Mouse (Mus musculus) urinary bladder, postnatal 4 days (tissue): ENCODE results near the gene Hist1h2ao.
"Not testable (repeated sequence)": the region's sequence is repeated elsewhere in the genome, so short reads cannot be mapped to it uniquely, and the experiment has no call there.

Source experiments
- DNase-seq, 2 experiments: peaks; one replicate each; pipeline ENCODE4 v3.0.0; 2021 to 2022; ENCODE audit warnings: low spot score in 2 of 2

Hist1h2ao gene

DNA sequence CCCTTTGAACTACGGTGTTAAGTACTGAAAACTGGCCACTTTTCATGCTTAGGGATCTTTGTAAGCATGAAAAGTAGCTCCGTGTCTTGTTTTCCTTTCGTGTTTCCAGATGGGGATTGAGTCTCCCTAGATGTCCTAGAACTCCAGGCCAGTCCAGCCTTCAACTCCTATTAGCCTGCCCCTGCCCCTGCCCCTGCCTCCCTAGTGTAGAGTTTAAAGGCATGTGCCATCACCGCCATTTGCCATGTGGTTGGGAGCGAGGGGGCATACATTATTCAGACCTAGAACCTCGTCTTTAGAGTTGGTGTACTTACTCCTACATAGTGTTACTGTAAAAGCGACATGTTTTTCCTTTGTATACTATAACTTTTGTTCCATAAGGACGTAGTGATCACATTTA, 809 bp downstream of the Hist1h2ao start:
- DNase-seq, result not testable (repeated sequence)

DNA sequence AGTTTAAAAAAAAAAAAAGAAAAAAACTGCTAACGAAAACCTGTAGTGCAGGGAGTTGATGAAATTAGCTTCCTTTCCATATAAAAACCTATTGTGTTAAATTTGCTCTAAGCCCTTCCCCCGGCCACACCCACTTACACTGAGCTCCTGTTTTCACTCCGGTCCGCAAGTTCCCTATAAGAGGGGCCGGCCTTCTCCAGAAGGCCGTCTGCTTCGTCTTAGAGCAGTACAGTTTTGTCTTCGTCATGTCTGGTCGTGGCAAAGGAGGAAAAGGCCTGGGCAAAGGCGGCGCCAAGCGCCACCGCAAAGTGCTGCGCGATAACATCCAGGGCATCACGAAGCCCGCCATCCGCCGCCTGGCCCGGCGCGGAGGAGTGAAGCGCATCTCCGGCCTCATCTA, 1.3 kb downstream of the Hist1h2ao start, which contains the start of gene Hist1h4m:
Gene Hist1h4m, plus strand, starts transcription at position 208 of the 400 bp plus-strand sequence.
- not testable (repeated sequence) for DNase-seq

DNA sequence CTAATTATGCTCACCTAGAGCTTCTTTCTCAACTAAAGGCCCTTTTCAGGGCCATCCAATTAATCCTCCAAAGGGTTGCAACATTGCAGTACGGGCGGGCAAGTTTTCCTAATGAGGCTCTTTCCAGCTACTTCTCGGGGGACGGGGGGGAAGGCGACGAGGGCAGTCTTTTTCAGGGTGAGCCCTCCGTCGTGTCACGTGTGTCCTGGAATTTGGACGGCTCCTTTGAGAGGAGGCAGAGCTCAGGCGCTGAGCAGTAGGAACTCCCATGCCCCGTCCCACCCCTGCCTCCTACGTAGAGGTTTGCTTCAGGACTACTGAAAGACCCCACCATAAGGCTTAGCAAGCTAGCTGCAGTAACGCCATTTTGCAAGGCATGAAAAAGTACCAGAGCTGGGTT, 1.8 kb downstream of the Hist1h2ao start:
- DNase-seq, result not testable (repeated sequence)

DNA sequence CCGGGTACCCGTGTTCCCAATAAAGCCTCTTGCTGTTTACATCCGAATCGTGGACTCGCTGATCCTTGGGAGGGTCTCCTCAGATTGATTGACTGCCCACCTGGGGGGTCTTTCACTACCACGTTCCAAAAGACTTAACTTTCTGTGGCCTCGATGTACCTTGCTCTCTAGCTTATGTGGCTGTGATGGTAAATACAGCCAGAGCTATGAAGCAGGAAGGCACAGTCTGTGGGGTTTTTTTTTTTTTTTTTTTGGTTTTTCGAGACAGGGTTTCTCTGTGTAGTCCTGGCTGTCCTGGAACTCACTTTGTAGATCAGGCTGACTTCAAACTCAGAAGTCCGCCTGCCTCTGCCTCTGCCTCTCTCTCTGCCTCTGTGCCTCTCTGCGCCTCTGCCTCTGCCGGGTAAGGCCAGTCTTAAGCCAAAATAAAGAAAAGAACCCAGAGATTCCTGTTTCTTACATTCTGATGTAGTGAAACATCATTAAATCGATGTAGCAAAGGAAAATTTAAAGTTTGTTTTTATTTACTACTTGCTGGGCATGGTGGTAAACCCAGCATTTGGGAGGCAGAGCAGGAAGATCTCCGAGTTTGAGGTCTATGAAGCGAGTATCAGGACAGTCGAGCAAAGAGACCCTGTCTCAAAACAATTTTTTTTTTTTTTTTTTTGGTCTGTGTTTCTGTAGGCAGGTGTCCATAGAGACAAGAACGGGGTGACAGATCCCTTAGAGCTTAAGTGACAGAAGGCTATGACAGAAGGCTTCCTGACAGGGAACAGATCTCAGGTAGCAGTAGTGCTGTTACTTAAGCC, 10.0 kb downstream of the Hist1h2ao start:
- DNase-seq, result not testable (repeated sequence)

DNA sequence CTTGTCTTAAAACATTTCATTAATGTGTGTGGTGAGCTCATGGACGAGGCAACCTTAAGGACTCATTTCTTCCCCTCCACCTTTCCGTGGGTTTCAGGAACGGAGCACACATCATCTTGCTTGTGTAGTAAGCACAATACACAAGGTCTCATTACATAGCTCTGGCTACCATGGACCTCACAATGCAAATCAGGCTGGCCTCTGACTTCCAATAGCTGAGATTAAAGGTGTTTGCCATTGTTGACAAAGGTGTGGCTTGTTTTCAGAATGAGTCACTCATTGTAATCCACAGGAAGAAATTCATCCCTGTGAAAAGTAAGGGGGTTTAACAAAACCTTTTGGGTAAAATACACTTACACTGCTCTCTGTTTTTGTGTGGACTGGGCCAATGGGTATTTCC, 18.2 kb downstream of the Hist1h2ao start:
- no peak for DNase-seq

DNA sequence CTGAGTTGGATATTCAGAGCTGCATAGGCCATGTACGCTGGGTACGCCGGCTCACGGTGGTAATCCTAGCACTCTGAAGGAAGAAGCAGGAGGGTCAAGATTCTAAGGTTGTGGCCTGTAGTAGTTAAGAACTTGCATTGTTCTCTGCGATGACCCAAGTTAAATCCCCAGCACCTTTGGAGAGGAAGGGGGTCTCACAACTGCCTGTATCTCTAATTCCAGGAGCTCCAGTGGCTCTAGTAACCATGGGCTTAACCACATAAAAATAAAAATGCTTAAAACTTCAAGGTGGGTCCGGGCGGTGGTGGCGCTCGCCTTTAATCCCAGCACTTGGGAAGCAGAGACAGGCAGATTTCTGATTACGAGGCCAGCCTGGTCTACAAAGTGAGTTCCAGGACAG, 20.1 kb downstream of the Hist1h2ao start:
- DNase-seq, result no peak

DNA sequence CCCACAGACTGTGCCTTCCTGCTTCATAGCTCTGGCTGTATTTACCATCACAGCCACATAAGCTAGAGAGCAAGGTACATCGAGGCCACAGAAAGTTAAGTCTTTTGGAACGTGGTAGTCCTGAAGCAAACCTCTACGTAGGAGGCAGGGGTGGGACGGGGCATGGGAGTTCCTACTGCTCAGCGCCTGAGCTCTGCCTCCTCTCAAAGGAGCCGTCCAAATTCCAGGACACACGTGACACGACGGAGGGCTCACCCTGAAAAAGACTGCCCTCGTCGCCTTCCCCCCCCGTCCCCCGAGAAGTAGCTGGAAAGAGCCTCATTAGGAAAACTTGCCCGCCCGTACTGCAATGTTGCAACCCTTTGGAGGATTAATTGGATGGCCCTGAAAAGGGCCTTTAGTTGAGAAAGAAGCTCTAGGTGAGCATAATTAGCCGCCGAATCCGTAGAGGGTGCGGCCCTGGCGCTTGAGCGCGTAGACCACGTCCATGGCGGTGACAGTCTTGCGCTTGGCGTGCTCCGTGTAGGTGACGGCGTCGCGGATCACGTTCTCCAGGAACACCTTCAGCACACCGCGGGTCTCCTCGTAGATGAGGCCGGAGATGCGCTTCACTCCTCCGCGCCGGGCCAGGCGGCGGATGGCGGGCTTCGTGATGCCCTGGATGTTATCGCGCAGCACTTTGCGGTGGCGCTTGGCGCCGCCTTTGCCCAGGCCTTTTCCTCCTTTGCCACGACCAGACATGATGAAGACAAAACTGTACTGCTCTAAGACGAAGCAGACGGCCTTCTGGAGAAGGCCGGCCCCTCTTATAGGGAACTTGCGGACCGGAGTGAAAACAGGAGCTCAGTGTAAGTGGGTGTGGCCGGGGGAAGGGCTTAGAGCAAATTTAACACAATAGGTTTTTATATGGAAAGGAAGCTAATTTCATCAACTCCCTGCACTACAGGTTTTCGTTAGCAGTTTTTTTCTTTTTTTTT, 21.4 kb downstream of the Hist1h2ao start, which contains the start of gene Hist1h4n:
Gene Hist1h4n, minus strand, starts transcription at position 779 of the 977 bp plus-strand sequence.
- not testable (repeated sequence) for DNase-seq

DNA sequence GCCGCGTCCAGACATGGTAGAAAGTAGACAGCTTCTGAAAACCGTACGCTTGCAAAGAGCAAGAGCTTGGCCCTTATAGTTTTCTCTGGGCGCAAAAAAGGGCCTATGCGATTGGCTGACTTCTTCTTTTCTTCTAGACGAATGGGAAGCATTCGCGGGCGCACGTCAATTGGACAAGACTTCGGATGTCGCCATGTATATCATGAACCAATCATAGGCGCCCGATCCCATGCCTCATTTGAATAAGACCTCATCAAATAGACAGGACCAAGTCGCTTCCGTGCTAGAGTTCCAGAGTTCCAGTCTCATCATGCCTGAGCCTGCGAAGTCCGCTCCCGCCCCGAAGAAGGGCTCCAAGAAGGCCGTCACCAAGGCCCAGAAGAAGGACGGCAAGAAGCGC, 23.2 kb downstream of the Hist1h2ao start, which contains the start of the genes Hist1h2ap and Hist1h2br:
Gene Hist1h2ap, minus strand, starts transcription at position 47 of the 400 bp plus-strand sequence.
Gene Hist1h2br, plus strand, starts transcription at position 283 of the 400 bp plus-strand sequence.
- not testable (repeated sequence) for DNase-seq

DNA sequence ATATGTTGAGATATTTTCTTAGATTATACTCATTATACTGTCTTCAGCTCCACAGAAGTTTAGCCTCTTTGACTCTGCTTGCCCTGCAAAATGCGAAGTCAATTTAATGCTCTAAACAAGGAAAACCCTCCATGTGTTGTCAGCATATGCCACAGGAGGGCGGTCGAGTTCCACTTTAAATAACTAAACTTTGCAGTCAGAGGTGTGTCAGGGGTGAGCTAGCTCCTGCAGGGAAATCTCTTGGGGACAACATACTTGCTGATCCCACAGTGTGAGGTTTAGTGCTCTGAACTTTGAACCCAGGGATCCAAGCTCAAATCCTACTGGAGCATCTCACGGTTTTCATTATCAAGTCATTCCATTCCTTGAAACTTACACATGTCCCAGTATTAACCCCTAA, 30.2 kb downstream of the Hist1h2ao start:
- DNase-seq, result not testable (repeated sequence)

DNA sequence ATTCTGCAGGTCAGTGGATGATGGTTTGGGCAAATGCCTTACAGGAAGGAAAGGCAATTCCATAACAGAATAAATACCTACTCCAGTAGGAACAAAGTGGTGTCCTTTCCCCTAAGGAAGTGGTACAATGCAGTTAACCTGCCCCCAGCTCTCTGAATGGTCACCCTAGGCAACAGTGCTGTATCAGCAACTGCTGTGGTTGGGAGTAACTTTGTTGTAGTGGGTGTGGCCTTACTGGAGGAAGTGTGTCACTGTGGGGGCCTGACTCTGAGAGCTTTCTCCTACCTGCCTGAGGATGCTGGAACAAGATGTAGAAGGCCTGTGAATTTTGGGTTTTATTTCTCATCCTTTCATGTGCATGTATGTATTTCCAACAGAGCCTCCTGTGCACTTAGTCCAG, 36.1 kb downstream of the Hist1h2ao start:
- not testable (repeated sequence) for DNase-seq

DNA sequence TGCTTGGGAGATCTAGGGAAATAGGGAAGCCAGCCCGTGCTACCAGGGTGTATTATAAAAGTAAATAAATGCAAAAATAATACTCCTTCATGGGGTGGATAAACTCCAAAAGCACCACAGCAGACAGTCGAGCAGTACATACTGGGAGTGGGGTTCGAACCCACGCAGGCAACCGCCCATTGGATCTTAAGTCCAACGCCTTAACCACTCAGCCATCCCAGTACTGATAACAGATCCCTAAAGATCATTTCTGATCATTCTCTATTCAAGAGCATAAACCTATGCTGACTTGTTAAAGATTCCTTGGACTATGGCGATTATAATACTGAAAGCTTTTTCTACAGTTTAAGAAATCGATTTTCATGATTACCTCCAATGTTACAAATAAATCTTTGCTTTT, 37.6 kb downstream of the Hist1h2ao start:
- DNase-seq, result no peak

DNA sequence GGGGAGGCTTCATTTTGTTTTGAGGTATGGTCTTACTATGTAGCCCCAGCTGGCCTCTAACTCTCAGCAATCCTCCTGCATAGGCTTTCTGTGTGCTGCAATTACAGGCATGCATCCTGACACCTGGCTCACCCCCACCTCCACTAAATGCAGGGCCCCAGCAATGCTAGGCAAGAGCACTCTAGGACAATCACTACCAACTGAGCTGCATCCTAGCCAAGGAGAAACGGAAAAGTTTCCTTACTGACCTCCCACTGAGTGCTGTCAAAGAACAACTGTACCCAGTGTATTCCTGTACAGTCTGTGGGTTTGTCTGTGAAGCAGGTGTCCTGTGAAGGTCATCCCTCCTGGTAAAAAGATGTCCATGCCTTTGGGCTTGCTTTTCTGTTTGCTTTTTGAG, 40.4 kb downstream of the Hist1h2ao start:
- DNase-seq, result not testable (repeated sequence)

DNA sequence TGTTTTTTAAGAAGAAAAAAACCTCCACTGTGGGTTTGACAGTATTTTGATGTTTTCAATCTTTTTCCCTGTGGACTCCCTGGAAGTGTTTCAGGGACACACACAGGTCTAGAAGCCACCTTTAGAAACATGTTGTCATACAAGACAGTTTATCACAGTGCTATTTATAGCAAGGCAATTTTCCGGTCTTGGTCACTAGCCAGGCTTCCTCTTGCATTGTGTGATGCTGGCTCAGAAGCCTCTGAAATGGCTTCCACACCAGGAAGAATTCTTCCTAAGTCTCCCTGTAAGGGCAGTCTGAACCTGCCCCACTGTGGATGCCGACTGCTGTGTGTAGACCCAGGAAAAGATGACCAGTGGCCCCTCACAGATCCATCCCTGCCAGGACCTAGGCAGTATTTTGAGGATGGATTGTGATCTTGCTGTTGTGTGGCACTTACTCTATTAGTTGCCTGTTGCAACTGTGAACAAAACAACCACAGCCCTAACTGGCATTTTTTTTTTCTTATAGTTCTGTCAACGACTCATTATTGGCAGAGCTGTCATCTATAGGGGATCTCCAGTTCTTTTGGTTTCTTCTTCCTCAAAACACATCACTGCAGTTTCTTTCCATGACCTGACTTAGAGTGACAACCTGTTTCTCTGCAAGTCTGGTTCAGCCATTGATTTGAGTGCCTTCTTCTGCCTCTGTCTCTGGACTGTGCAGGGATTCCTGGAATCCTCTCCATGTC, 42.1 kb downstream of the Hist1h2ao start:
- no peak for DNase-seq

DNA sequence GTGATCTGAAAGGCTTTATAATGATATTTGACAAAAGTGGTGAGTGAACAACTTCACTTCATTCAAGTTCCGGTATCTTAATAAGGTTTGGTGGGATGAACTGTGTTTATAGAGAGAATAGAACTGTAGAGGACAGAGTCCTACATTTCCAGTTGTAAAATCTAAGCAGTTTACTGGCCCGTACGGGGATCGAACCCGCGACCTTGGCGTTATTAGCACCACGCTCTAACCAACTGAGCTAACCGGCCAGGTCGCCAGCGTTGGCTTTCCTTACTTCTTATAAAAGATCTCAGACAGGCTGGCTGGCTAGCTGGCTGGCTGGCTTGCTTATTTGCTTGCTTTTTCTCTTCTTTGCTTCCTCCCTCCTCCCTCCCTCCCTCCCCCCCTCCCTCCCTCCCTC, 44.9 kb downstream of the Hist1h2ao start:
- no peak for DNase-seq

DNA sequence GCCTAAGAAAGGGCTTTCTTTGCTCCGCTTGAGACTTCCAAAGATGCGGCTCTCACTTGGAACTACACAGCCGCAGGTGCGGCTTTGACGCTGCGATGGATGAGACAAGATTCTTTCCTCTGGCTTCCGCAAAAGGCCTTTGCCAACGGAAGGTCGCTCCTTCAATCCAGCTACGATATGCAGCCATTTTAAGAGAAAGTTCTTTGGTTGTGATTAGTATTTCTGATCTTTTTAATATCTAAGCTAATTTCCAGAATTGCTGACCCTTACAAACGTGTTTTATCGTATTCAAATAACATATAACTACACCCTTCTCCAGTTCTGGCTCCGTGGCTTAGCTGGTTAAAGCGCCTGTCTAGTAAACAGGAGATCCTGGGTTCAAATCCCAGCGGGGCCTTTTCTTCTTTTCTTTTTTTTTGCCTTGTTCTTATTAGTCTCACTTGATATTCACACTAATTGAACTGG, 45.5 kb downstream of the Hist1h2ao start:
- no peak for DNase-seq
